Mouse (Mus musculus) liver, adult (tissue): Measurements from ENCODE around the gene Ccrl2.

ENCODE experiments used
- GATA4 ChIP-seq: IDR thresholded peaks from 2 replicates; pipeline ENCODE4 v1.6.1; 2014; ENCODE audit warnings: mild to moderate bottlenecking, low read length; ENCODE audit not compliant: insufficient replicate concordance

The Ccrl2 gene

GRCm38 (mm10) chr9:111077745-111078144 lies 20.4 kb upstream of the Ccrl2 start:
- no peak for TF ChIP-seq GATA4

GRCm38 (mm10) chr9:111072971-111073370 lies 15.7 kb upstream of the Ccrl2 start:
- TF ChIP-seq GATA4 = no peak

- no peak for TF ChIP-seq GATA4
Observed at GRCm38 (mm10) chr9:111072175-111072574, 14.9 kb upstream of the Ccrl2 start.

GRCm38 (mm10) chr9:111070546-111070961 lies 13.2 kb upstream of the Ccrl2 start:
- no peak for TF ChIP-seq GATA4

- TF ChIP-seq GATA4 = no peak
Observed at GRCm38 (mm10) chr9:111067052-111067451, 9.7 kb upstream of the Ccrl2 start.

GRCm38 (mm10) chr9:111062840-111063239 lies 5.5 kb upstream of the Ccrl2 start:
- TF ChIP-seq GATA4 = no peak

- no peak for TF ChIP-seq GATA4
Observed at GRCm38 (mm10) chr9:111058943-111059556, 1.7 kb upstream of the Ccrl2 start.

GRCm38 (mm10) chr9:111057544-111058370 lies 438 bp upstream of the Ccrl2 start:
- no peak for TF ChIP-seq GATA4

- no peak for TF ChIP-seq GATA4
Observed at GRCm38 (mm10) chr9:111056519-111056797, 861 bp downstream of the Ccrl2 start.

GRCm38 (mm10) chr9:111055800-111056518 lies 1.4 kb downstream of the Ccrl2 start:
- no peak for TF ChIP-seq GATA4

- no peak for TF ChIP-seq GATA4
Observed at GRCm38 (mm10) chr9:111054923-111055322, 2.4 kb downstream of the Ccrl2 start.

GRCm38 (mm10) chr9:111048452-111048851 lies 8.9 kb downstream of the Ccrl2 start:
- no peak for TF ChIP-seq GATA4

GRCm38 (mm10) chr9:111047266-111047665 lies 10.1 kb downstream of the Ccrl2 start:
- no peak for TF ChIP-seq GATA4

GRCm38 (mm10) chr9:111046222-111046621 lies 11.1 kb downstream of the Ccrl2 start:
- no peak; the same call in 1 of the 2 replicates for TF ChIP-seq GATA4

- no peak for TF ChIP-seq GATA4
Observed at GRCm38 (mm10) chr9:111042266-111042665, 15.1 kb downstream of the Ccrl2 start.

- TF ChIP-seq GATA4 = no peak
Observed at GRCm38 (mm10) chr9:111039966-111040365, 17.4 kb downstream of the Ccrl2 start.
